Mouse (Mus musculus) neural tube, postnatal 0 days (tissue): ENCODE data around the gene Rap1gds1. TPM values are rescaled to one million over a fixed set of nuclear protein-coding genes. Genes with fewer than 3 reads are reported as not detected.

ENCODE experiments used
- polyA plus RNA-seq: library from polyadenylated mRNA; unstranded; fragments of >200 nt; fragmentation: Nextera tagmentation; extraction: Ambion mirVana; gene quantifications from 2 replicates; pipeline ENCODE4 v1.2.1, GENCODE M21; 2015

Rap1gds1 gene
- polyA plus RNA-seq = 118 and 126 TPM in 2 replicates

DNA sequence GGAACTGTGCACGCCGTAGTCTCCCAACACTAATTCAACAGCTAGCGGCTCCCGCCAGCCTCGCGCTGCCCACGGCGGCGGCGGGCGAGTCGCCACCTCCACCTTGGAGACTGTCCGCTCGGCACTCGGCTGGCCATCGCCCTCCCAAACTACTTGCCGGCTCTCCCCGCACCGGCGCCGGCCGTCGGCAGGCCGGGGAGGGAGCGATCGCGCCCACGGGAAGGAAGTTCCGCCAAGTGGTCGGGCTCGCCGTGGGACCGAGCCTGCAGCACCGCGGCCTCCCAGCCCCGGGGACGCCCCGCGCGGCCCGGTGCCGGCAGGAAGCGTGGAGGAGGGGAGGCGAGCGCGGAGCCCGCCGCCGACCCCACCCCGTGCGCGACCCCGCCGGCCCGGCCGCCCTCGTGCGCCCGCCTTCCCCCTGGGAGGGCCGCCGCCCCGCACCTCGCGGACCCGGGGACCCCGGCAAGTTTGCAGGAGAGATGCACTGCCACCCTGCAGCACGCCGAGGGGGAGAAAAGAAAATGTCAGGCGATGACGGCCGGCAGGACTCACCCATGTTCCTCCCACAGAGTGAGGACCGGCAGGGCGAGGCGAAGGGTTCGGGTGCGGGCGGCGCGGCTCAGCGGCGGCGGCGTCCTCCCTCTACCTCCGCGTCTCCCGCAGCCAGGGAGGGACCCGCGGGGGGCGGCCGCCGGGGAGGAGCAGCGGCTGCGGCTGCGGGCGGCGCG lies at the start of gene Rap1gds1:
TSS of gene Rap1gds1 (minus strand) at position 718 of the 728 bp plus-strand sequence.

Other genes starting within 250 kb of the Rap1gds1 start
- gene Stpg2, start 130.5 kb upstream of the Rap1gds1 start, polyA plus RNA-seq = 0.09 TPM in 1 of 2 replicates, not detected in the other